Mouse (Mus musculus) ES-E14 (cell line): ENCODE results near the gene Prss23. TPM values are rescaled to one million over a fixed set of nuclear protein-coding genes. Genes with fewer than 3 reads are reported as not detected.
A peak's percentile ranks its signal among the peaks of the same experiment; 100 is the strongest.

Experiments
- DNase-seq: peaks from one replicate; pipeline ENCODE4 v3.0.0-alpha.2; 2013; ENCODE audit warnings: low read depth, low spot score
- H3K27ac ChIP-seq: 2 replicates; pipeline ENCODE4 v1.5.1; 2012; ENCODE audit warnings: low read depth, mild to moderate bottlenecking, low read length, moderate library complexity, mixed read lengths; ENCODE audit not compliant: poor library complexity, insufficient read depth, severe bottlenecking
- H3K36me3 ChIP-seq: 2 replicates; pipeline ENCODE4 v1.6.1; 2012; ENCODE audit warnings: mild to moderate bottlenecking, low read length, moderate library complexity, mixed read lengths; ENCODE audit not compliant: control insufficient read depth, poor library complexity, insufficient read depth, severe bottlenecking
- H3K4me1 ChIP-seq, 2 experiments: fragments of 150-350 bp in 1 of 2; sonication (generic) in 1 of 2; 2 replicates each; pipeline ENCODE4 v1.6.1; 2012; ENCODE audit warnings: low read length in 2 of 2, mild to moderate bottlenecking in 1 of 2, mixed read lengths in 1 of 2; ENCODE audit not compliant: control insufficient read depth in 2 of 2, insufficient read depth in 2 of 2, poor library complexity in 1 of 2
- H3K4me3 ChIP-seq, 2 experiments: fragments of 150-350 bp in 1 of 2; sonication (generic) in 1 of 2; 2 replicates each; pipeline ENCODE4 v1.5.1; 2012; ENCODE audit warnings: low read length in 2 of 2, low read depth in 1 of 2, mild to moderate bottlenecking in 1 of 2, mixed read lengths in 1 of 2; ENCODE audit not compliant: insufficient read depth in 1 of 2, poor library complexity in 1 of 2, severe bottlenecking in 1 of 2
- H3K9ac ChIP-seq: 2 replicates; pipeline ENCODE4 v1.6.1; 2012; ENCODE audit warnings: low read depth, mild to moderate bottlenecking, low read length, mixed read lengths; ENCODE audit not compliant: poor library complexity, insufficient read depth, severe bottlenecking
- H3K9me3 ChIP-seq: fragments of 150-350 bp; sonication (generic); 2 replicates; pipeline ENCODE4 v1.6.1; 2012; ENCODE audit warnings: low read depth, mild to moderate bottlenecking, low read length; ENCODE audit not compliant: control insufficient read depth, insufficient read depth
- CHD2 ChIP-seq: IDR thresholded peaks from 2 replicates; pipeline ENCODE4 v1.6.1; 2014; ENCODE audit warnings: mild to moderate bottlenecking, low read depth, low read length, inconsistent platforms
- HCFC1 ChIP-seq: IDR thresholded peaks from 2 replicates; pipeline ENCODE4 v1.6.1; 2012; ENCODE audit warnings: low read length, inconsistent platforms, borderline replicate concordance; ENCODE audit not compliant: insufficient read depth
- MAFK ChIP-seq: IDR thresholded peaks from 2 replicates; pipeline ENCODE4 v1.6.1; 2014; ENCODE audit warnings: mild to moderate bottlenecking, low read depth, low read length, inconsistent platforms; ENCODE audit not compliant: insufficient read depth
- ZC3H11A ChIP-seq: IDR thresholded peaks from 2 replicates; pipeline ENCODE4 v1.6.1; 2012; ENCODE audit warnings: low read depth, mild to moderate bottlenecking, inconsistent platforms, low read length, borderline replicate concordance
- ZNF384 ChIP-seq: IDR thresholded peaks from 2 replicates; pipeline ENCODE4 v1.6.1; 2012; ENCODE audit warnings: low read depth, low read length, inconsistent platforms
- in situ Hi-C, 2 experiments: fragments of 600-800 bp; cut with MboI; formaldehyde crosslinking; loops; one replicate each; pipeline ENCODE4 v1.15.1; 2025; ENCODE audit warnings: low sequenced_read_pairs in 2 of 2, inconsistent platforms in 1 of 2; ENCODE audit not compliant: unreplicated experiment in 2 of 2
- total RNA-seq: library from RNA; depleted of rRNA; stranded (reverse); fragments of 300-350 nt; gene quantifications from 2 replicates; pipeline ENCODE4 v1.2.3, GENCODE M21; 2012

The Prss23 gene
- total RNA-seq, 1 experiment: 126 TPM

- in situ Hi-C loops: no loop called here
These were observed 53.5 kb downstream of the Prss23 start for GRCm38 (mm10) chr7:89473442-89473841.

GRCm38 (mm10) chr7:89463775-89464592 lies 63.0 kb downstream of the Prss23 start:
- in situ Hi-C loops: no loop called here
- Histone ChIP-seq H3K36me3 (no peaks in the 10 kb centered on the region), H3K4me3 (no peak overlapping the region), H3K9me3 (no peaks in the 10 kb centered on the region), H3K4me1 (no peaks in the 10 kb centered on the region), H3K9ac (no peak overlapping the region), H3K27ac (no peak overlapping the region)
- no peak for DNase-seq
- TF ChIP-seq ZNF384 (no peak), MAFK (no peak), CHD2 (no peak), HCFC1 (no peak)

More at GRCm38 (mm10) chr7:89473442-89473841, 53.5 kb downstream of the Prss23 start:
- TF ChIP-seq HCFC1 (no peak), ZC3H11A (0 out of 2 replicates have a peak, but pooled peaks have one; percentile 19), MAFK (no peak)
- no peaks in the 10 kb centered on the region for H3K9me3 ChIP-seq
- no peak for DNase-seq
- H3K36me3 ChIP-seq: no peaks in the 10 kb centered on the region
- H3K27ac ChIP-seq: no peak overlapping the region
- H3K4me1 ChIP-seq: no peaks in the 10 kb centered on the region
- H3K4me3 ChIP-seq: no peak overlapping the region
- H3K9ac ChIP-seq: no peak overlapping the region

GRCm38 (mm10) chr7:89463246-89463645 lies 63.7 kb downstream of the Prss23 start:
- H3K27ac ChIP-seq: no peak overlapping the region
- in situ Hi-C loops: no loop called here
- H3K9ac ChIP-seq: no peak overlapping the region
- no peaks in the 10 kb centered on the region for H3K36me3 ChIP-seq
- H3K4me1 ChIP-seq: no peaks in the 10 kb centered on the region
- TF ChIP-seq CHD2: no peak
- TF ChIP-seq ZNF384: no peak
- no peak for TF ChIP-seq ZC3H11A
- no peak for TF ChIP-seq HCFC1
- no peak for TF ChIP-seq MAFK
- no peak for DNase-seq
- H3K4me3 ChIP-seq: no peak overlapping the region
- no peaks in the 10 kb centered on the region for H3K9me3 ChIP-seq

- Histone ChIP-seq H3K9ac (no peak overlapping the region), H3K27ac (no peak overlapping the region), H3K4me3 (no peak overlapping the region), H3K9me3 (no peaks in the 10 kb centered on the region), H3K36me3 (no peaks in the 10 kb centered on the region), H3K4me1 (no peaks in the 10 kb centered on the region)
- no peak for DNase-seq
- no peak for TF ChIP-seq ZNF384
- no peak for TF ChIP-seq ZC3H11A
- no peak for TF ChIP-seq CHD2
- TF ChIP-seq MAFK: no peak
- TF ChIP-seq HCFC1: no peak
- in situ Hi-C loops: no loop called here
These were observed 64.3 kb downstream of the Prss23 start for GRCm38 (mm10) chr7:89462646-89463207.
